Mouse (Mus musculus) olfactory bulb, adult 2 months (tissue): ENCODE data around the gene Tatdn2.

Experiments
- CTCF ChIP-seq: fragments of 200-500 bp; IDR thresholded peaks from 2 replicates; pipeline ENCODE4 v1.5.1; 2012; ENCODE audit warnings: low read depth, mild to moderate bottlenecking, low read length, moderate library complexity; ENCODE audit not compliant: insufficient read depth
- POLR2A ChIP-seq: fragments of 200-500 bp; IDR thresholded peaks from 2 replicates; pipeline ENCODE4 v1.6.1; 2012; ENCODE audit warnings: mild to moderate bottlenecking, low read depth, low read length, moderate library complexity; ENCODE audit not compliant: insufficient read depth

- TF ChIP-seq CTCF, result no peak
- no peak for TF ChIP-seq POLR2A
Observed at GRCm38 (mm10) chr6:113659648-113660491, 37.0 kb upstream of the Tatdn2 start.
